In genomic region chr2:6556913-6557312, GRCm38 (mm10) we compare ENCODE assay signal across 16 mouse cellular contexts.
"Had no signal": no experiment of that assay in that cellular context is flagged by ENCODE, and none has a peak within 500 bp of the region (broad histone marks: within the 10 kb centered on the region; RNA-seq: fewer than 3 reads in every experiment).

No protein-coding gene starts in this region.

- H3K4me1 ChIP-seq: liver, embryonic 15.5 days; lung, embryonic 15.5 days; midbrain, embryonic 13.5 days; midbrain, embryonic 15.5 days had no signal

- H3K27ac ChIP-seq: liver, embryonic 15.5 days; lung, embryonic 15.5 days; macrophage; midbrain, embryonic 13.5 days; midbrain, embryonic 15.5 days; neural tube, embryonic 12.5 days had no signal

- ATAC-seq: liver, postnatal 0 days; lung, postnatal 0 days; midbrain, embryonic 13.5 days; midbrain, embryonic 15.5 days had no signal

- H3K9ac ChIP-seq: liver, embryonic 15.5 days; liver, postnatal 0 days; lung, embryonic 15.5 days; midbrain, embryonic 13.5 days; midbrain, embryonic 15.5 days; neural tube, embryonic 12.5 days had no signal

- DNase-seq: liver, postnatal 0 days; lung, adult 2 months; lung, postnatal 14 days; lung, postnatal 36 days; right cerebral cortex, postnatal 14 days; thymus, adult 18-20 months; thymus, postnatal 14 days; thymus, postnatal 36 days had no signal

- H3K27me3 ChIP-seq: liver, embryonic 15.5 days; lung, embryonic 15.5 days; megakaryocyte, embryonic 14.5 days; midbrain, embryonic 13.5 days; midbrain, embryonic 15.5 days; neural tube, embryonic 12.5 days had no signal

- H3K4me3 ChIP-seq: liver, embryonic 15.5 days; lung, embryonic 15.5 days; megakaryocyte, embryonic 14.5 days; midbrain, embryonic 13.5 days; midbrain, embryonic 15.5 days; neural tube, embryonic 12.5 days had no signal

- H3K9me3 ChIP-seq: liver, embryonic 15.5 days; lung, embryonic 15.5 days; megakaryocyte, embryonic 14.5 days; midbrain, embryonic 13.5 days; midbrain, embryonic 15.5 days; neural tube, embryonic 12.5 days had no signal

- H3K36me3 ChIP-seq: liver, embryonic 15.5 days had no signal

- H3K4me2 ChIP-seq: liver, embryonic 15.5 days; lung, embryonic 15.5 days; midbrain, embryonic 13.5 days; midbrain, embryonic 15.5 days; neural tube, embryonic 12.5 days had no signal
